Mouse (Mus musculus) liver, adult 2 months (tissue): Measurements from ENCODE around the gene F2rl3.

Source experiments
- CTCF ChIP-seq: fragments of 200-500 bp; IDR thresholded peaks from 2 replicates; pipeline ENCODE4 v1.5.1; 2011; ENCODE audit warnings: low read depth, low read length, control low read depth
- POLR2A ChIP-seq: fragments of 200-500 bp; IDR thresholded peaks from 2 replicates; pipeline ENCODE4 v1.6.1; 2011; ENCODE audit warnings: low read length, control low read depth; ENCODE audit not compliant: insufficient read depth; ENCODE audit errors: extremely low read depth

GRCm38 (mm10) chr8:72751126-72751525 is 10.6 kb upstream of the F2rl3 start:
- no peak for TF ChIP-seq POLR2A
- no peak for TF ChIP-seq CTCF
